Mouse (Mus musculus) left cerebral cortex, adult 2 months (tissue): Measurements from ENCODE around the gene Sh3bgrl3. TPM values are rescaled to one million over a fixed set of nuclear protein-coding genes. Genes with fewer than 3 reads are reported as not detected.

ENCODE experiments used
- DNase-seq, 2 experiments: peaks; one replicate each; pipeline ENCODE4 v3.0.0; 2021 to 2022; ENCODE audit warnings: low spot score in 2 of 2, mixed read lengths in 1 of 2; ENCODE audit errors: extremely low spot score in 1 of 2
- H3K27ac ChIP-seq: fragments of 200-600 bp; 2 replicates; pipeline ENCODE4 v1.8.1; 2022
- H3K4me3 ChIP-seq: fragments of 200-600 bp; 2 replicates; pipeline ENCODE4 v1.8.1; 2022
- CTCF ChIP-seq: fragments of 200-600 bp; IDR thresholded peaks from 2 replicates; pipeline ENCODE4 v1.8.1; 2022; ENCODE audit warnings: antibody characterized with exemption, mild to moderate bottlenecking, moderate library complexity
- intact Hi-C: fragments of 180-260 bp; cut with DNase I; formaldehyde crosslinking; loops from one replicate; pipeline ENCODE4 v1.15.1; 2025
- total RNA-seq, 2 experiments: library from RNA; stranded (reverse); gene quantifications; 2 replicates each; pipeline ENCODE4 v1.2.3; 2021

Sh3bgrl3 gene
- total RNA-seq, 2 experiments from 2014 or later, result 185 to 191 TPM

DNA sequence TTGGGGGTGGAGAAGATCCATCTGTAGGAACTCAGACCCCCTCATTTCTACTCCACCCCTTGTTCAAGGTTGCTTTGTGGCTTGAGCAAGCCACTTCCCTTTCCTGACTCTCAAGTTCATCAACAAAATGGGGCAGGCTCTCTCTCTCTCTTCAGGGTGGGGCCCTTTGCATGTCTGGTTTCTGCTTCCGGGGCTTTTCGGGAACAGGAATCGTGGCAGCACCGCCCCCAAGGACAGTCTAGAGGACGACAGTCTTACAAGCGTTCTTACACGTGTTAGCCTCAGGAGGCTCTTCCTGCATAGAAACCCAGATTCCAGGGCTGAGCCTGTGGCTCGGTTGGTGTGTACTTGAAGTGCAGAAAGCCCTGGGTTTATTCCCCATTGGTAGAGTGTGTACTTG, 11.6 kb downstream of the Sh3bgrl3 start:
- DNase-seq, result no peak
- Histone ChIP-seq H3K27ac (no peak overlapping the region), H3K4me3 (no peak overlapping the region)
- no peak for TF ChIP-seq CTCF
- intact Hi-C loops, result no loop called here

DNA sequence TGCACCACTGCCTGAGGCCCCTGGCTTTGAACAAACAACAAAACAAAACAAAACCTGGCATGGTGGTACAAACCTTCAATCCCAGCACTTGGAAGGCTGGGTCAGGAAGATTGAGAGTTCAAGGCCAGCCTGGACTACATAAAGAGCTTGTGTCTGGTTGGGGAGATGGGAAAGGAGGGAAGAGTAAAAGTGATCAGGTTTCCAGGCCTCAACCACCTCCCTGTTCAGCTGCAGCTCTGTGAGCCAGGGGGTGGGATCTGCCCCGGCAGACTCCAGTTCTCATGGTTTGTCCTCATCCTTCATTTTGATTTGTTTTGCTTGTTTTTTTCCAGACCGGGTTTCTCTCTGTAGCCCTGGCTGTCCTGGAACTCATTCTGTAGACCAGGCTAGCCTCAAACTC, 12.1 kb downstream of the Sh3bgrl3 start:
- no peak for TF ChIP-seq CTCF
- no peak for DNase-seq
- H3K4me3 ChIP-seq, result no peak overlapping the region
- H3K27ac ChIP-seq, result no peak overlapping the region
- intact Hi-C loops, result no loop called here

GRCm38 (mm10) chr4:134115215-134116144, 13.1 kb downstream of the Sh3bgrl3 start:
- intact Hi-C loops, result no loop called here
- no peak overlapping the region for H3K27ac ChIP-seq
- no peak for DNase-seq
- no peak overlapping the region for H3K4me3 ChIP-seq
- TF ChIP-seq CTCF, result no peak

DNA sequence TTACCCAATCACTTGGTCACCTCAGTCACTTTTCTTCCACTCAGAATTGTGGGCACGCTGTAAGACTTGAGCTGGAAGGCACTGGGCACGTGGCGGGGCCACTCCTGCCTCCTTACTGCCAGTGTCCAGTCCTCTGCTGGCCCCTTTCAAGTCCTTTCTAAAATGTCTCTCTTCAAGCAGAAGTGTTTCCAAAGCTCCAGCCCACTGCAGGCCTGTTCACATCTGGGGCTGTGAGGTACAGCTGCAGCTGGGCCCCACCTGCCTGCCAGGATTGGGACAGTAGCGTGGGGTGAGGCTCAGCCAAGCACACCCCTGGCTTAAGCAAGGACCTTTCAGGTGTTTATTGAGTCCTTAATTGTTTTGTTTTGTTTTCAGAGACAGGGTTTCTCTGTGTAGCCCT, 14.6 kb downstream of the Sh3bgrl3 start:
- no peak for DNase-seq
- TF ChIP-seq CTCF, result no peak
- no peak overlapping the region for H3K27ac ChIP-seq
- intact Hi-C loops, result no loop called here
- no peak overlapping the region for H3K4me3 ChIP-seq

DNA sequence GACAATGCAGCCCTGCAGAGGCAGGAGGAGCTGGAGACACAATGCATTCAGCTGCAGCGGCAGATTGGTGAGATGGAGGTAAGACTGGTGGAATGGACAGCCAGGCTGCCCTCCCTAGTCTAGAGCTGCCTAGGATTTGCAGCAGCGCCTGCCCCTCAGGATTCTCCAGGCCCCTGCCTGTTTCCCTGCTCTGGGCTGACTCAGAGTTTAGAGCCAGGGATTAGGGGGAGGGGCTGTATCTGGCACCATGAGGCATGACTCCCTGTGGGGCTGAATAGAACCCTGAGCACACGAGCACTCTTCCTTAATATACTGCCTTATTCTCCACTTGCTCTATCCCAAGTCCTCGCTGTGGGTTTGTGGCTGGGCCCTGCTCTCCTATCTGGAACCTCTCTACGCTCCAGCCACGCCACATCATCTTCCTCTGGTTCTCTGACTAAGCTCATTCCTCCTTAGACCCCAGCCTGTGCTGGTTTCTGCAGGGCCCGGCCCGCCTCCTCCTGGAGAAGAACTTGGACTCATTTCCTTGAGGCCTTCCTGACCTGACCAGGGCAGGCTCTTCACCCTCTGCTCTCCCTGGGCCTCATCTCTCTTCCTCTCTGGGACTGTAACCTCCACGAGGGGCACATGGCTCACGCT, 15.1 kb downstream of the Sh3bgrl3 start:
- intact Hi-C loops, result no loop called here
- DNase-seq, result no peak
- no peak overlapping the region for H3K27ac ChIP-seq
- no peak overlapping the region for H3K4me3 ChIP-seq
- no peak for TF ChIP-seq CTCF

DNA sequence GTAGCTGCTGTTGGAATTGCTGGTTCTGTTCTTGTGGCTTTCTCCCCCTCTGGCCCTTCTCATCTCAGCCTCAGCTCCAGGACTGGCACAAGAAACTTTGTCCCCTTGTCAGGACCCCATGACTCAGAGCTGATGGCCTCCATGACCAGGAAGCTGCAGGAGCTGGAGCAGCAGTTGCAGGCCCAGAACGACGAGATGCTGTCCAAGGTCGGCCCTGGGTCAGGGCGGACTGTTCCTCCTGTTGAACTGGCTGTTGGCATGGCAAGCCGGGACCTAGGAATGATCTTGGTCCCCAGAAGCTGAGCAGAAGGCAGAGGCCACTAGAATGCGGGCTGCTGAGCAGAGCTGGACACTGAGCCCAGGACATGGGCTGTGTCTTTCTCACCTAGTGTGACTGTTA, 16.2 kb downstream of the Sh3bgrl3 start:
- no peak overlapping the region for H3K27ac ChIP-seq
- intact Hi-C loops, result no loop called here
- TF ChIP-seq CTCF, result no peak
- DNase-seq, result no peak
- no peak overlapping the region for H3K4me3 ChIP-seq

GRCm38 (mm10) chr4:134110653-134111052, 17.9 kb downstream of the Sh3bgrl3 start:
- Histone ChIP-seq H3K27ac (no peak overlapping the region), H3K4me3 (no peak overlapping the region)
- no peak; the same call in 1 of the 2 replicates for TF ChIP-seq CTCF
- no peak for DNase-seq
- intact Hi-C loops, result no loop called here

DNA sequence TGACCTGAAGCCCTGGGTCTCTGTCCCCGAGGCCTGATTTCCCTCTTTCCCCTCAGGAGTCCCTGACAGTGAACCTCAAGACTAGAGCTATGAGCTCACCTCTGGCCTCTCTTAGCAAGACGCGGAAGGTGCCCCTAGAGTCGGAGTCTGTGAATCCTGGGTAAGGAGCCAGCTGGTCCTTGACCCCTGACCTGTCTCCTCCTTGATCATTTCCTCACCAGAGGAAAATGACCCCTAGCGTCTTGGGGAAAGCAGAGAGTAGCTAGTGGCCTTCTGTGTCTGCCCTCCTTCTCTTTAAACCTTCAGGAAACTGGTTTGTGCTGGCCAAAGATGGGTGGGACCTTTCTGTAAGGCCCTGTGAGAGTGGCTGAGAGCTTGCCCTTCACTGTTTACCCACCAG, 20.4 kb downstream of the Sh3bgrl3 start:
- Histone ChIP-seq H3K27ac (peak overlapping the region; percentile 53), H3K4me3 (no peak overlapping the region)
- intact Hi-C loops, result loop anchor here (1.0 kb wide), 1 partner anchor 16 kb away; no protein-coding TSS in a partner anchor
- no peak for TF ChIP-seq CTCF
- DNase-seq, result no peak

- peak; percentile 53 to 69 for DNase-seq
- intact Hi-C loops, result loop anchor here (1.0 kb wide), 1 partner anchor 17 kb away; no protein-coding TSS in a partner anchor
- H3K4me3 ChIP-seq, result no peak overlapping the region
- no peak for TF ChIP-seq CTCF
- H3K27ac ChIP-seq, result peak overlapping the region; percentile 62
Observed at GRCm38 (mm10) chr4:134107730-134108129, 20.9 kb downstream of the Sh3bgrl3 start.

GRCm38 (mm10) chr4:134106105-134106504, 22.5 kb downstream of the Sh3bgrl3 start:
- no peak for TF ChIP-seq CTCF
- no peak for DNase-seq
- Histone ChIP-seq H3K4me3 (no peak overlapping the region), H3K27ac (no peak overlapping the region)
- intact Hi-C loops, result no loop called here

- no peak for DNase-seq
- no peak for TF ChIP-seq CTCF
- intact Hi-C loops, result no loop called here
- peak overlapping the region; percentile 73 for H3K27ac ChIP-seq
- H3K4me3 ChIP-seq, result peak overlapping the region; percentile 72
Observed at GRCm38 (mm10) chr4:134102742-134103119, 25.9 kb downstream of the Sh3bgrl3 start.

- intact Hi-C loops, result no loop called here
- Histone ChIP-seq H3K27ac (peak within 1 kb of the TSS; percentile 73), H3K4me3 (peak within 1 kb of the TSS; percentile 72)
- no peak for TF ChIP-seq CTCF
- DNase-seq, result peak; percentile 87 to 88
Observed at GRCm38 (mm10) chr4:134101979-134102741, 26.4 kb downstream of the Sh3bgrl3 start, which contains the start of gene Ubxn11. Gene Ubxn11, plus strand, starts transcription at chr4:134102570.
